9 mouse cellular contexts compared by ENCODE assay signal in the genomic region with DNA sequence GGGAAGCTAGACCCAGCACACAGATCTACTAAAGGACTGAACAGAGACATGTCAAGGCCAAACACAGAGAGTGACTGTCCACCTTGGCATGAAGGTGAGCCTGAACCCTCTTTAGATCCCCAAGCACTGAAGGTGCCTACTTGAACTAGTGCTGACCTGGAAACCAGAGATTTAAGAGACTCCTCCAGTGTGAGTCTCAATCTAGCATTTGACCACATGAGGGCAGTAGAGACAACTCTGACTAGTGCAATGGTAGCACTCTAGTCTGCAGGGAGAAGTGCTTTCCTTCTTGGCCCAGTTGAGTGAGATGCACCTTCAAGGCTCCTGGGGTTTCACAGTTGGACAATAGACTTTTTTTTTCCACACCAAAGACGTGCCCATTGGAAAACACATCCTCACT. TPM values are rescaled to one million over a fixed set of nuclear protein-coding genes. Genes with fewer than 3 reads are reported as not detected.
DNase-seq lines count a peak whose midpoint lies in the region; ATAC-seq and TF ChIP-seq lines count a peak whose summit lies in the region.
"Had no signal": no experiment of that assay in that cellular context is flagged by ENCODE, and none has a peak within 500 bp of the region (broad histone marks: within the 10 kb centered on the region; RNA-seq: fewer than 3 reads in every experiment).

No protein-coding gene starts in this region.

- H3K9ac ChIP-seq in hindbrain, embryonic 16.5 days (ENCODE audit: low read depth, low read length) = no peak overlapping the region
- no peak overlapping the region for H3K9ac ChIP-seq in liver, postnatal 0 days (replicated peaks)
- no peak overlapping the region for H3K9ac ChIP-seq in neural tube, embryonic 15.5 days (replicated peaks)

- H3K4me3 ChIP-seq in cortical plate, adult 2 months (ENCODE audit: insufficient read depth, low read length) = no peak overlapping the region
- no peak overlapping the region for H3K4me3 ChIP-seq in hindbrain, embryonic 16.5 days (ENCODE audit: low read length)
- H3K4me3 ChIP-seq in liver, postnatal 0 days (ENCODE audit: low read depth, low read length) = no peak overlapping the region
- no peak overlapping the region for H3K4me3 ChIP-seq in neural tube, embryonic 15.5 days (replicated peaks)

- peak; percentile 65 for TF ChIP-seq CTCF in cortical plate, adult 2 months (IDR thresholded peaks at IDR 0.05; ENCODE audit: extremely low read depth, insufficient read depth, low read length)
- peak; percentile 86 for TF ChIP-seq CTCF in liver, postnatal 0 days (IDR thresholded peaks at IDR 0.05; ENCODE audit: low read depth)

- TF ChIP-seq EP300 in liver, postnatal 0 days (IDR thresholded peaks at IDR 0.05; ENCODE audit: low read depth) = no peak

- 0 out of 2 replicates have a peak, but pooled peaks have one; percentile 51 for ATAC-seq in hindbrain, embryonic 16.5 days
- peak; percentile 33; the same call in 1 of the 2 replicates for ATAC-seq in liver, postnatal 0 days
- ATAC-seq in neural tube, embryonic 15.5 days (ENCODE audit: low FRiP score) = 0 out of 2 replicates have a peak, but pooled peaks have one; percentile 39

- WGBS in hindbrain, embryonic 16.5 days = 41% methylated on average over 1 of the region's 1 CpGs
- WGBS in liver, postnatal 0 days (ENCODE audit: insufficient replicate concordance) = 31% methylated on average over 1 of the region's 1 CpGs
- 46% methylated on average over 1 of the region's 1 CpGs for WGBS in neural tube, embryonic 15.5 days

- no peaks in the 10 kb centered on the region for H3K9me3 ChIP-seq in hindbrain, embryonic 16.5 days (ENCODE audit: control insufficient read depth, low read length)
- no peaks in the 10 kb centered on the region for H3K9me3 ChIP-seq in liver, postnatal 0 days (ENCODE audit: low read length)
- H3K9me3 ChIP-seq in neural tube, embryonic 15.5 days (replicated peaks) = no peaks in the 10 kb centered on the region

- H3K27ac ChIP-seq in cortical plate, adult 2 months (ENCODE audit: insufficient read depth, low read length) = no peak overlapping the region
- no peak overlapping the region for H3K27ac ChIP-seq in hindbrain, embryonic 16.5 days (ENCODE audit: low read depth, low read length)
- no peak overlapping the region for H3K27ac ChIP-seq in liver, postnatal 0 days (ENCODE audit: low read depth)
- H3K27ac ChIP-seq in neural tube, embryonic 15.5 days (replicated peaks) = no peak overlapping the region

- no peaks in the 10 kb centered on the region for H3K27me3 ChIP-seq in hindbrain, embryonic 16.5 days (replicated peaks; ENCODE audit: control insufficient read depth, insufficient read depth, low read length)
- H3K27me3 ChIP-seq in liver, postnatal 0 days (ENCODE audit: insufficient read depth, low read length) = no peaks in the 10 kb centered on the region
- no peaks in the 10 kb centered on the region for H3K27me3 ChIP-seq in neural tube, embryonic 15.5 days (replicated peaks)

- no peak overlapping the region for H3K4me2 ChIP-seq in hindbrain, embryonic 16.5 days (ENCODE audit: low read length)
- no peak overlapping the region for H3K4me2 ChIP-seq in liver, postnatal 0 days (ENCODE audit: low read depth, low read length)
- H3K4me2 ChIP-seq in neural tube, embryonic 15.5 days = no peak overlapping the region

- peak; percentile 79 for DNase-seq in layer of hippocampus, adult 11-12 months (ENCODE audit: low spot score)
- no peak for DNase-seq in layer of hippocampus, adult 9-11 months
- DNase-seq in T-cell, adult 2 months (ENCODE audit: low spot score) = peak; percentile 32
- DNase-seq in liver, postnatal 0 days = peak; percentile 54
- no peak for DNase-seq in urinary bladder, postnatal 4 days (ENCODE audit: low spot score in 2 of 2)

- H3K4me1 ChIP-seq in cortical plate, adult 2 months (ENCODE audit: control insufficient read depth, insufficient read depth, low read length) = no peaks in the 10 kb centered on the region
- H3K4me1 ChIP-seq in hindbrain, embryonic 16.5 days (ENCODE audit: control insufficient read depth, insufficient read depth, low read depth, low read length) = 0 out of 2 replicates have a peak, but pooled peaks cover 3% of the 10 kb centered on the region
- peaks cover 7% of the 10 kb centered on the region; the same call in 1 of the 2 replicates for H3K4me1 ChIP-seq in liver, postnatal 0 days (ENCODE audit: insufficient read depth)
- H3K4me1 ChIP-seq in neural tube, embryonic 15.5 days = no peaks in the 10 kb centered on the region

- peaks cover 14% of the 10 kb centered on the region for H3K36me3 ChIP-seq in hindbrain, embryonic 16.5 days (ENCODE audit: control insufficient read depth, insufficient read depth, low read length)
- H3K36me3 ChIP-seq in liver, postnatal 0 days (replicated peaks; ENCODE audit: insufficient read depth, low read length) = no peaks in the 10 kb centered on the region
- peaks cover 43% of the 10 kb centered on the region for H3K36me3 ChIP-seq in neural tube, embryonic 15.5 days

- TF ChIP-seq POLR2A in cortical plate, adult 2 months (IDR thresholded peaks at IDR 0.05; ENCODE audit: extremely low read depth, insufficient read depth, low read length) = no peak

RNA-seq across cellular contexts. Expression of a gene that starts 20.5 kb away (rescaled TPM):
- polyA plus RNA-seq in cortical plate, adult 2 months (2012; rRNA removed) = 9.0 and 9.2 TPM in 2 replicates
- 24.6 and 33.7 TPM in 2 replicates for polyA plus RNA-seq in hindbrain, embryonic 16.5 days (2015; fragmentation: Nextera tagmentation; extraction: Ambion mirVana)
- polyA plus RNA-seq in liver, postnatal 0 days (2015; fragmentation: Nextera tagmentation; extraction: Ambion mirVana) = 1.4 and 1.5 TPM in 2 replicates
- 30.3 and 33.6 TPM in 2 replicates for polyA plus RNA-seq in neural tube, embryonic 15.5 days (2015; fragmentation: Nextera tagmentation; extraction: Ambion mirVana)

RNA-seq across cellular contexts. Expression of a gene that starts 46.4 kb away (rescaled TPM):
- polyA plus RNA-seq in cortical plate, adult 2 months (2012; rRNA removed) = 130 and 143 TPM in 2 replicates
- 8.5 and 9.6 TPM in 2 replicates for polyA plus RNA-seq in hindbrain, embryonic 16.5 days (2015; fragmentation: Nextera tagmentation; extraction: Ambion mirVana)
- not detected in 2 replicates for polyA plus RNA-seq in liver, postnatal 0 days (2015; fragmentation: Nextera tagmentation; extraction: Ambion mirVana)
- polyA plus RNA-seq in neural tube, embryonic 15.5 days (2015; fragmentation: Nextera tagmentation; extraction: Ambion mirVana) = 9.5 and 14.9 TPM in 2 replicates
- polyA plus RNA-seq: liver, embryonic 16.5 days had no signal

RNA-seq across cellular contexts. Expression of a gene that starts 47.3 kb away (rescaled TPM):
- 1,071 and 1,109 TPM in 2 replicates for polyA plus RNA-seq in cortical plate, adult 2 months (2012; rRNA removed)
- 216 and 258 TPM in 2 replicates for polyA plus RNA-seq in hindbrain, embryonic 16.5 days (2015; fragmentation: Nextera tagmentation; extraction: Ambion mirVana)
- polyA plus RNA-seq in liver, postnatal 0 days (2015; fragmentation: Nextera tagmentation; extraction: Ambion mirVana) = 66.3 and 73.8 TPM in 2 replicates
- polyA plus RNA-seq in neural tube, embryonic 15.5 days (2015; fragmentation: Nextera tagmentation; extraction: Ambion mirVana) = 214 and 219 TPM in 2 replicates

Comparison
In these comparisons a context has a peak if more than half of its experiments do, and no peak if none do; other contexts are left out.
1. DNase-seq: peak in layer of hippocampus, adult 11-12 months (single experiment), T-cell, adult 2 months (single experiment) and liver, postnatal 0 days (single experiment); none in layer of hippocampus, adult 9-11 months (single experiment) and urinary bladder, postnatal 4 days (0 of 2).
2. Peak in every context shown above with its lines, with median percentiles within 50 percentile points of each other: ATAC-seq.